Mouse (Mus musculus): ENCODE measurements at regions not wholly inside any gene's neighbourhood (a gene's known extent, or its start where the extent isn't known, plus 50 kb on each side); places are given as distances from the start of the nearest gene placed in this dataset.
A peak's percentile ranks its signal among the peaks of the same experiment; 100 is the strongest.

DNA sequence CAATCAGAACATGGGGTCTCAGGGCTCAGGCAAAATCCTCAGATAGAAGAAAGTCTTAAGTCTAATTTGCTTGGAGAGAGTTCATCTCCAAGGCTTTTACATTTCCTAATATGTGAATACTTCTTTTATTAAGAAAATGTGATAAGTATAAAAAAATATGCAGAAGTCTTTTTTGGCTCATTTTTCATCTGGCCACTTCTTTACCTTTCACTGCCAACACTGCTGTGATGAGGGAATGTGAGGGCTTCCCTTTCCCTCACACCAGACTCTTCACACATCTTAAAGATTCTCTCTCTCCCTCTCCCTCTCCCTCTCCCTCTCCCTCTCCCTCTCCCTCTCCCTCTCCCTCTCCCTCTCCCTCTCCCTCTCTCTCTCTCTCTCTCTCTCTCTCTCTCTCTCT, 60.0 kb upstream of the Frmd4a start:
- no peak for ATAC-seq (replicated peaks; ENCODE audit: low FRiP score)
- no peak overlapping the region for H3K4me2 ChIP-seq (ENCODE audit: low read depth, low read length, severe bottlenecking)
- DNase-seq (ENCODE audit: low spot score) = no peak
- H3K36me3 ChIP-seq (ENCODE audit: control insufficient read depth, insufficient read depth, low read length) = no peaks in the 10 kb centered on the region
- H3K4me3 ChIP-seq (ENCODE audit: low read depth, low read length) = no peak overlapping the region
- 0 out of 2 replicates have a peak, but pooled peaks cover 2% of the 10 kb centered on the region for H3K4me1 ChIP-seq (replicated peaks; ENCODE audit: control insufficient read depth, insufficient read depth, low read length)
- no peaks in the 10 kb centered on the region for H3K27me3 ChIP-seq (ENCODE audit: control insufficient read depth, insufficient read depth, low read length)
- no peak overlapping the region for H3K27ac ChIP-seq (ENCODE audit: low read depth, low read length)
- H3K9me3 ChIP-seq (ENCODE audit: control insufficient read depth, low read length) = no peaks in the 10 kb centered on the region
- H3K9ac ChIP-seq (ENCODE audit: low read length) = no peak overlapping the region

DNA sequence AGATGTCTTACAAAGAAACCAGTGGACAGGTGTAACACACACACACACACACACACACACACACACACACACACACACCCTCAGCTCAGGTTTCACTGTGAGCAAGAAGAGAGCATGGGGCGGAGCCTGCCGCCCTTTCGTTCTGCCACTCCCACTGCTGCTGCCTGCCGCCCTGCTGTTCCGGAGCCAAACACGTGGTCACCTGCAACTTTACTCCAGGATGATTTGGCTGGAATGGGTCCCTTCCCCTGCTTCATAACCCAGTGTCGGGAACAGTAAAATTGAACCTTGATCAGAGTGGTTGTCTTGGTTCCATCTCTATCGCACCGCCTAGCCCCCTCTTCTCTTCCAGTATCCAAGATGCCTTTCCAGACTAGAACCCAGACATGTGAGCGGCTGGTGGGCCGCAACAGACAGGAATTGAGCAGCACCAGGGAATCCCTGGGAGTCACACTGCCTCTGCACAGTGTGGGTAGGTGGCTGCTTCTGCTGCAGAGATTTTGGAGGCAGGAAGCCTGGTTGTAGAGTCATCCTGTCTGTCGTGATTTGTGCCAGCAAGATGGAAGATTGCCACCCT, 59.4 kb upstream of the Frmd4a start:
- Histone ChIP-seq H3K9ac (ENCODE audit: low read length) (no peak overlapping the region), H3K4me3 (ENCODE audit: low read depth, low read length) (no peak overlapping the region), H3K36me3 (ENCODE audit: control insufficient read depth, insufficient read depth, low read length) (no peaks in the 10 kb centered on the region), H3K27ac (ENCODE audit: low read depth, low read length) (no peak overlapping the region), H3K4me2 (ENCODE audit: low read depth, low read length, severe bottlenecking) (0 out of 2 replicates have a peak overlapping the region, but pooled peaks have one; percentile 18), H3K9me3 (ENCODE audit: control insufficient read depth, low read length) (no peaks in the 10 kb centered on the region), H3K4me1 (replicated peaks; ENCODE audit: control insufficient read depth, insufficient read depth, low read length) (0 out of 2 replicates have a peak, but pooled peaks cover 2% of the 10 kb centered on the region), H3K27me3 (ENCODE audit: control insufficient read depth, insufficient read depth, low read length) (no peaks in the 10 kb centered on the region)
- peak; percentile 18; the same call in 1 of the 2 replicates for ATAC-seq (replicated peaks; ENCODE audit: low FRiP score)
- 29% methylated on average over 12 of the region's 12 CpGs for WGBS
- peak; percentile 57 for DNase-seq (ENCODE audit: low spot score)

DNA sequence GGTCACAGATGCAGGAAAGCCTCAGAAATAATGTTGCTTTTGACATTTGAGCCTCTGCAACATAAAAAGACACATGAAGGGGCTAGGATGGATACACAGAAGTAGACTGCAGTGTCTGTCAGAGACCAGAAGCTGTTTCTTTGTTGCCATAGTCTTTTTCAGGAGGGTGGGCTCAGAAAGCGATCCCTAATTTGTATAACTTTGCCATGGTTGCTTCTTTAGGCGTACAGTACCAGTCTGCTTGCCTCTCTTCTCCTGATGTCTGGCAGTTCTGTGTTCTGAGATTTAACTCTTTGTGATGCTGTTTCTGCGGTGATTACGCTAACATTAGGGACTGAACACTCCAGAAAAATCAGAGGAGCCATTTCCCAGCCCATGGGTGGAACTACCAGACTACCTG, 58.8 kb upstream of the Frmd4a start:
- WGBS = 81% methylated on average over 4 of the region's 4 CpGs
- Histone ChIP-seq H3K36me3 (ENCODE audit: control insufficient read depth, insufficient read depth, low read length) (no peaks in the 10 kb centered on the region), H3K4me2 (ENCODE audit: low read depth, low read length, severe bottlenecking) (no peak overlapping the region), H3K9ac (ENCODE audit: low read length) (no peak overlapping the region), H3K4me3 (ENCODE audit: low read depth, low read length) (no peak overlapping the region), H3K27ac (ENCODE audit: low read depth, low read length) (no peak overlapping the region), H3K27me3 (ENCODE audit: control insufficient read depth, insufficient read depth, low read length) (no peaks in the 10 kb centered on the region), H3K4me1 (replicated peaks; ENCODE audit: control insufficient read depth, insufficient read depth, low read length) (0 out of 2 replicates have a peak, but pooled peaks cover 2% of the 10 kb centered on the region), H3K9me3 (ENCODE audit: control insufficient read depth, low read length) (no peaks in the 10 kb centered on the region)
- no peak for ATAC-seq (replicated peaks; ENCODE audit: low FRiP score)
- no peak for DNase-seq (ENCODE audit: low spot score)

DNA sequence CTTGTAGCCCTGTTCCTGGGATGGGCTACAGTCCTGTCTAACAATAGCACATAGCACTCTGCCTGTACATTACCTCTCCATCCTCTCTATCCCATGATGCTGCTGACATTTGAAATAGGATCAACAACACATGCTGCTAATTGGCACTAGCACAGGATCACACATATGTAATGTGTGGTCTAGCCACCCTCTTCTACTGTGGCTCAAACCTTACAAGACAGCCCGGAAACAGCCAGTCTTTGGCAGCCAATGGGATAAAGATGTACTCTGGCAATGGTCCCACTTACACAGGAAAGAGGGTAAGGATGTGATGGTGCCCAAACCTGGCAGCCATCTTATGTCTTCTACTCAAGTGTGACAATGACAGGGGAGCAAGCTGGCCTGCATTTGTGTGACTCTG, 58.3 kb upstream of the Frmd4a start:
- no peaks in the 10 kb centered on the region for H3K9me3 ChIP-seq (ENCODE audit: control insufficient read depth, low read length)
- 77% methylated on average over 1 of the region's 1 CpGs for WGBS
- H3K4me2 ChIP-seq (ENCODE audit: low read depth, low read length, severe bottlenecking) = no peak overlapping the region
- H3K4me1 ChIP-seq (replicated peaks; ENCODE audit: control insufficient read depth, insufficient read depth, low read length) = 0 out of 2 replicates have a peak, but pooled peaks cover 2% of the 10 kb centered on the region
- H3K27me3 ChIP-seq (ENCODE audit: control insufficient read depth, insufficient read depth, low read length) = no peaks in the 10 kb centered on the region
- H3K4me3 ChIP-seq (ENCODE audit: low read depth, low read length) = no peak overlapping the region
- no peaks in the 10 kb centered on the region for H3K36me3 ChIP-seq (ENCODE audit: control insufficient read depth, insufficient read depth, low read length)
- DNase-seq (ENCODE audit: low spot score) (no peak), ATAC-seq (replicated peaks; ENCODE audit: low FRiP score) (no peak)
- H3K27ac ChIP-seq (ENCODE audit: low read depth, low read length) = no peak overlapping the region
- H3K9ac ChIP-seq (ENCODE audit: low read length) = no peak overlapping the region

DNA sequence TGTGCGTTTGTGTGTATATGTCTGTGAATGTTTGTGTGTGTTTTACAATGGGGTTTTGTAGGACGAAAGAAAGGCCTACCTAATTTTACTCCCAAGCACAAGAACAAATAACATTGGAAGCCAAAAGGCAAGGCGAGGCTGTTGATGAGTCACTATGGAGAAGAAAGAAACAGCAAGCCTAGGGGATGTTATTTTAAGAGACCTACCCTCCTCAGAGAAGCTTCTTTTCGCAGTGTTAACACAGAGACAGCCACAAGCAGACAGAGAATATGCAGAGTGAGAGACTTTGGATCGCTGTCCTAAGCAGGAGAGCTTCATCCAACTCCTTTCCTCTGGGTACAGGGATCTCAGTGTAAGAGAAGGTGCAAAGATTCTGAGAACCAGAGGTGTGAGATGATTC, 57.3 kb upstream of the Frmd4a start:
- no peak overlapping the region for H3K4me3 ChIP-seq (ENCODE audit: low read depth, low read length)
- no peaks in the 10 kb centered on the region for H3K9me3 ChIP-seq (ENCODE audit: control insufficient read depth, low read length)
- H3K9ac ChIP-seq (ENCODE audit: low read length) = no peak overlapping the region
- no peaks in the 10 kb centered on the region for H3K27me3 ChIP-seq (ENCODE audit: control insufficient read depth, insufficient read depth, low read length)
- ATAC-seq (replicated peaks; ENCODE audit: low FRiP score) (no peak), DNase-seq (ENCODE audit: low spot score) (no peak)
- no peak overlapping the region for H3K4me2 ChIP-seq (ENCODE audit: low read depth, low read length, severe bottlenecking)
- H3K36me3 ChIP-seq (ENCODE audit: control insufficient read depth, insufficient read depth, low read length) = no peaks in the 10 kb centered on the region
- 0 out of 2 replicates have a peak, but pooled peaks cover 2% of the 10 kb centered on the region for H3K4me1 ChIP-seq (replicated peaks; ENCODE audit: control insufficient read depth, insufficient read depth, low read length)
- no peak overlapping the region for H3K27ac ChIP-seq (ENCODE audit: low read depth, low read length)
- WGBS = 86% methylated on average over 5 of the region's 5 CpGs

DNA sequence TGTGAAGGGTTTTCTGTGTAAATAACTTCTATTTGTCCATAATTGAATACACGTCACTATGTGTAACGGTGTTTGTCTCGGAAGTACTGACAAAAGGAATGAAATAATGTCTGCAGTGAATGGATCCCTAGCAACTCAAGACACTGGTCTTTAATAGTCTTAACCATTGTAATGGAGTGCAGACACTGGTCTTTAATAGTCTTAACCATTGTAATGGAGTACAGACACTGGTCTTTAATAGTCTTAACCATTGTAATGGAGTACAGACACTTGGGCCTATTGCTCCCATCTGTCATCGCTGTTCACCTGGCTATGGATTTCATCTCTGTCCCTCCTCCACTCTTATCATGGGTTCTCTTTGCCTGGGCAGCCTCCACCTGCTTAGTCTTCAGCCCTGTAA, 53.2 kb upstream of the Frmd4a start:
- no peaks in the 10 kb centered on the region for H3K9me3 ChIP-seq (ENCODE audit: control insufficient read depth, low read length)
- no peaks in the 10 kb centered on the region for H3K36me3 ChIP-seq (ENCODE audit: control insufficient read depth, insufficient read depth, low read length)
- 93% methylated on average over 4 of the region's 4 CpGs for WGBS
- H3K27ac ChIP-seq (ENCODE audit: low read depth, low read length) = no peak overlapping the region
- H3K9ac ChIP-seq (ENCODE audit: low read length) = no peak overlapping the region
- no peak overlapping the region for H3K4me2 ChIP-seq (ENCODE audit: low read depth, low read length, severe bottlenecking)
- ATAC-seq (replicated peaks; ENCODE audit: low FRiP score) = peak; percentile 100
- no peak overlapping the region for H3K4me3 ChIP-seq (ENCODE audit: low read depth, low read length)
- no peak for DNase-seq (ENCODE audit: low spot score)
- H3K27me3 ChIP-seq (ENCODE audit: control insufficient read depth, insufficient read depth, low read length) = no peaks in the 10 kb centered on the region
- no peaks in the 10 kb centered on the region for H3K4me1 ChIP-seq (replicated peaks; ENCODE audit: control insufficient read depth, insufficient read depth, low read length)
